Mouse (Mus musculus) midbrain, postnatal 0 days (tissue): Measurements from ENCODE around the gene Mgam. TPM values are rescaled to one million over a fixed set of nuclear protein-coding genes. Genes with fewer than 3 reads are reported as not detected.
"Not testable (repeated sequence)": the region's sequence is repeated elsewhere in the genome, so short reads cannot be mapped to it uniquely, and the experiment has no call there.

Experiments
- ATAC-seq: fragments of 200-750 bp; cut with Nextera tagmentation; 2 replicates; pipeline ENCODE4 v1.8.0; 2017; ENCODE audit warnings: moderate number of reproducible peaks, mild to moderate bottlenecking, moderate TSS enrichment, moderate library complexity; ENCODE audit not compliant: low FRiP score
- DNase-seq: peaks from one replicate; pipeline ENCODE4 v3.0.0-alpha.2; 2015; ENCODE audit warnings: low spot score
- H3K27ac ChIP-seq: fragments of 300-500 bp; sonication (generic); 2 replicates; pipeline ENCODE4 v1.5.1; 2014; ENCODE audit warnings: low read depth, mild to moderate bottlenecking, low read length, mixed read lengths
- H3K27me3 ChIP-seq: fragments of 300-500 bp; sonication (generic); 2 replicates; pipeline ENCODE4 v1.6.1; 2014; ENCODE audit warnings: low read length, control low read depth, mixed read lengths; ENCODE audit not compliant: insufficient read depth
- H3K36me3 ChIP-seq: fragments of 300-500 bp; sonication (generic); 2 replicates; pipeline ENCODE4 v1.6.1; 2014; ENCODE audit warnings: low read length, control low read depth, mixed read lengths; ENCODE audit not compliant: insufficient read depth
- H3K4me1 ChIP-seq: fragments of 300-500 bp; sonication (generic); 2 replicates; pipeline ENCODE4 v1.6.1; 2014; ENCODE audit warnings: mild to moderate bottlenecking, control low read depth, antibody characterized with exemption, low read length, mixed read lengths; ENCODE audit not compliant: insufficient read depth
- H3K4me2 ChIP-seq: fragments of 300-500 bp; sonication (generic); 2 replicates; pipeline ENCODE4 v1.6.1; 2014; ENCODE audit warnings: low read depth, mild to moderate bottlenecking, low read length, mixed read lengths; ENCODE audit not compliant: poor library complexity, severe bottlenecking
- H3K4me3 ChIP-seq: fragments of 300-500 bp; sonication (generic); 2 replicates; pipeline ENCODE4 v1.5.1; 2014; ENCODE audit warnings: low read depth, mild to moderate bottlenecking, low read length, moderate library complexity
- H3K9ac ChIP-seq: fragments of 300-500 bp; sonication (generic); replicated peaks from 2 replicates; pipeline ENCODE4 v1.6.1; 2014; ENCODE audit warnings: mild to moderate bottlenecking, low read length, moderate library complexity, mixed read lengths; ENCODE audit not compliant: poor library complexity, severe bottlenecking
- H3K9me3 ChIP-seq: fragments of 300-500 bp; sonication (generic); 2 replicates; pipeline ENCODE4 v1.6.1; 2016; ENCODE audit warnings: low read length, control low read depth
- CTCF ChIP-seq: IDR thresholded peaks from 2 replicates; pipeline ENCODE4 v1.5.1; 2016; ENCODE audit warnings: antibody characterized with exemption, mild to moderate bottlenecking
- WGBS: fragments of 180-500 bp; shearing (Covaris S2); extraction: QIAGEN DNeasy Blood & Tissue Kit; methylation state at CpG from one replicate; pipeline ENCODE4 v1.1.7; 2014; 5-methylcytosine and 5-hydroxymethylcytosine counted together
- polyA plus RNA-seq: library from polyadenylated mRNA; unstranded; fragments of >200 nt; fragmentation: Nextera tagmentation; extraction: Ambion mirVana; gene quantifications from 2 replicates; pipeline ENCODE4 v1.2.1, GENCODE M21; 2015
- total RNA-seq: library from RNA; depleted of rRNA; stranded (reverse); fragments of >200 nt; gene quantifications from 2 replicates; pipeline ENCODE4 v1.2.3, GENCODE M21; 2014

The Mgam gene
- total and polyA plus RNA-seq, 2 experiments from 2014 or later: 0.11 to 1.1 TPM

GRCm38 (mm10) chr6:40755948-40756347 is 127.3 kb downstream of the Mgam start:
- H3K9ac ChIP-seq: no peak overlapping the region
- no peaks in the 10 kb centered on the region for H3K4me1 ChIP-seq
- no peak overlapping the region for H3K4me2 ChIP-seq
- no peak overlapping the region for H3K27ac ChIP-seq
- no peak overlapping the region for H3K4me3 ChIP-seq
- DNase-seq (no peak), ATAC-seq (no peak)
- no peak for TF ChIP-seq CTCF
- no peaks in the 10 kb centered on the region for H3K9me3 ChIP-seq
- no peaks in the 10 kb centered on the region for H3K27me3 ChIP-seq
- WGBS: 82% methylated on average over 1 of the region's 1 CpGs
- H3K36me3 ChIP-seq: no peaks in the 10 kb centered on the region

GRCm38 (mm10) chr6:40757346-40757745 is 128.7 kb downstream of the Mgam start:
- WGBS: 90% methylated on average over 3 of the region's 4 CpGs
- H3K4me2 ChIP-seq, H3K9me3 ChIP-seq, ATAC-seq, H3K27me3 ChIP-seq, DNase-seq, H3K4me3 ChIP-seq, H3K27ac ChIP-seq, H3K9ac ChIP-seq, H3K4me1 ChIP-seq, H3K36me3 ChIP-seq: not testable (repeated sequence)

- no peak overlapping the region for H3K9ac ChIP-seq
- no peaks in the 10 kb centered on the region for H3K9me3 ChIP-seq
- H3K4me3 ChIP-seq: no peak overlapping the region
- WGBS: 88% methylated on average over 3 of the region's 3 CpGs
- H3K36me3 ChIP-seq: no peaks in the 10 kb centered on the region
- no peaks in the 10 kb centered on the region for H3K27me3 ChIP-seq
- no peaks in the 10 kb centered on the region for H3K4me1 ChIP-seq
- TF ChIP-seq CTCF: no peak
- DNase-seq: no peak
- no peak overlapping the region for H3K27ac ChIP-seq
- no peak overlapping the region for H3K4me2 ChIP-seq
- no peak for ATAC-seq
Observed at GRCm38 (mm10) chr6:40774656-40775055, 146.0 kb downstream of the Mgam start.

GRCm38 (mm10) chr6:40778458-40778857 is 149.8 kb downstream of the Mgam start:
- Histone ChIP-seq H3K4me2 (no peak overlapping the region), H3K4me1 (no peaks in the 10 kb centered on the region), H3K36me3 (no peaks in the 10 kb centered on the region), H3K9me3 (no peaks in the 10 kb centered on the region), H3K9ac (no peak overlapping the region), H3K27me3 (no peaks in the 10 kb centered on the region), H3K4me3 (no peak overlapping the region), H3K27ac (no peak overlapping the region)
- DNase-seq: no peak
- WGBS: 83% methylated on average over 4 of the region's 4 CpGs
- no peak for ATAC-seq
- TF ChIP-seq CTCF: no peak

- DNase-seq: no peak
- Histone ChIP-seq H3K36me3 (no peaks in the 10 kb centered on the region), H3K4me2 (no peak overlapping the region), H3K9ac (no peak overlapping the region), H3K4me3 (no peak overlapping the region), H3K4me1 (no peaks in the 10 kb centered on the region), H3K9me3 (no peaks in the 10 kb centered on the region), H3K27ac (no peak overlapping the region), H3K27me3 (no peaks in the 10 kb centered on the region)
- 71% methylated on average over 1 of the region's 1 CpGs for WGBS
- ATAC-seq: no peak
- no peak for TF ChIP-seq CTCF
Observed at GRCm38 (mm10) chr6:40783637-40784036, 155.0 kb downstream of the Mgam start.

GRCm38 (mm10) chr6:40784378-40784777 is 155.7 kb downstream of the Mgam start:
- Histone ChIP-seq H3K27me3 (no peaks in the 10 kb centered on the region), H3K4me3 (no peak overlapping the region), H3K4me1 (no peaks in the 10 kb centered on the region), H3K4me2 (no peak overlapping the region), H3K27ac (no peak overlapping the region), H3K9me3 (no peaks in the 10 kb centered on the region), H3K9ac (no peak overlapping the region), H3K36me3 (no peaks in the 10 kb centered on the region)
- 94% methylated on average over 3 of the region's 3 CpGs for WGBS
- no peak for TF ChIP-seq CTCF
- DNase-seq (no peak), ATAC-seq (no peak)
